Mouse (Mus musculus): ENCODE results near the gene Xbp1.
"Not testable (repeated sequence)": the region's sequence is repeated elsewhere in the genome, so short reads cannot be mapped to it uniquely, and the experiment has no call there.

Gene Xbp1

GRCm38 (mm10) chr11:5528841-5529240 lies 8.4 kb downstream of the Xbp1 start:
- DNase-seq (ENCODE audit: low spot score in 2 of 2) = no peak

- DNase-seq (ENCODE audit: low spot score in 2 of 2) = no peak
Measured at GRCm38 (mm10) chr11:5530172-5530571, 9.7 kb downstream of the Xbp1 start.

- no peak for DNase-seq (ENCODE audit: low spot score in 2 of 2)
Measured at GRCm38 (mm10) chr11:5530717-5531116, 10.3 kb downstream of the Xbp1 start.

- no peak for DNase-seq (ENCODE audit: low spot score in 2 of 2)
Measured at GRCm38 (mm10) chr11:5533108-5533507, 12.6 kb downstream of the Xbp1 start.

GRCm38 (mm10) chr11:5537454-5537853 lies 17.0 kb downstream of the Xbp1 start:
- DNase-seq (ENCODE audit: low spot score in 2 of 2) = not testable (repeated sequence)

GRCm38 (mm10) chr11:5540331-5540730 lies 19.9 kb downstream of the Xbp1 start:
- no peak for DNase-seq (ENCODE audit: low spot score in 2 of 2)

- DNase-seq (ENCODE audit: low spot score in 2 of 2) = no peak
Measured at GRCm38 (mm10) chr11:5541230-5541798, 20.9 kb downstream of the Xbp1 start.

- peak; percentile 57 to 74 for DNase-seq (ENCODE audit: low spot score in 2 of 2)
Measured at GRCm38 (mm10) chr11:5541799-5542481, 21.5 kb downstream of the Xbp1 start, which contains the start of gene Ccdc117. TSS of gene Ccdc117 (minus strand) at chr11:5542187.

GRCm38 (mm10) chr11:5542482-5543185 lies 22.2 kb downstream of the Xbp1 start:
- no peak for DNase-seq (ENCODE audit: low spot score in 2 of 2)

GRCm38 (mm10) chr11:5543281-5543680 lies 22.8 kb downstream of the Xbp1 start:
- no peak for DNase-seq (ENCODE audit: low spot score in 2 of 2)

GRCm38 (mm10) chr11:5544709-5545108 lies 24.2 kb downstream of the Xbp1 start:
- not testable (repeated sequence) for DNase-seq (ENCODE audit: low spot score in 2 of 2)

GRCm38 (mm10) chr11:5545457-5545856 lies 25.0 kb downstream of the Xbp1 start:
- DNase-seq (ENCODE audit: low spot score in 2 of 2) = no peak

- no peak for DNase-seq (ENCODE audit: low spot score in 2 of 2)
Measured at GRCm38 (mm10) chr11:5546693-5547092, 26.2 kb downstream of the Xbp1 start.

GRCm38 (mm10) chr11:5551430-5551829 lies 31.0 kb downstream of the Xbp1 start:
- DNase-seq (ENCODE audit: low spot score in 2 of 2) = no peak

- no peak for DNase-seq (ENCODE audit: low spot score in 2 of 2)
Measured at GRCm38 (mm10) chr11:5551931-5552330, 31.5 kb downstream of the Xbp1 start.

GRCm38 (mm10) chr11:5560273-5560672 lies 39.8 kb downstream of the Xbp1 start:
- DNase-seq (ENCODE audit: low spot score in 2 of 2) = no peak

GRCm38 (mm10) chr11:5562625-5563268 lies 42.3 kb downstream of the Xbp1 start:
- DNase-seq (ENCODE audit: low spot score in 2 of 2) = no peak

GRCm38 (mm10) chr11:5563898-5564297 lies 43.4 kb downstream of the Xbp1 start:
- no peak for DNase-seq (ENCODE audit: low spot score in 2 of 2)

- no peak for DNase-seq (ENCODE audit: low spot score in 2 of 2)
Measured at GRCm38 (mm10) chr11:5565596-5565995, 45.1 kb downstream of the Xbp1 start.

GRCm38 (mm10) chr11:5566506-5566905 lies 46.0 kb downstream of the Xbp1 start:
- no peak for DNase-seq (ENCODE audit: low spot score in 2 of 2)

GRCm38 (mm10) chr11:5567654-5568053 lies 47.2 kb downstream of the Xbp1 start:
- no peak for DNase-seq (ENCODE audit: low spot score in 2 of 2)

GRCm38 (mm10) chr11:5568082-5568481 lies 47.6 kb downstream of the Xbp1 start:
- no peak for DNase-seq (ENCODE audit: low spot score in 2 of 2)
